Mouse (Mus musculus): Measurements from ENCODE around the gene Rerg. TPM values are rescaled to one million over a fixed set of nuclear protein-coding genes. Genes with fewer than 3 reads are reported as not detected.

Gene Rerg
- total RNA-seq, 1 experiment: 1.1 TPM

- TF ChIP-seq ZC3H11A (IDR thresholded peaks at IDR 0.05; ENCODE audit: borderline replicate concordance, low read depth, low read length) (no peak), ZNF384 (IDR thresholded peaks at IDR 0.05; ENCODE audit: low read depth, low read length) (no peak), HCFC1 (IDR thresholded peaks at IDR 0.05; ENCODE audit: borderline replicate concordance, insufficient read depth, low read length) (no peak), CHD2 (IDR thresholded peaks at IDR 0.05; ENCODE audit: low read depth, low read length) (no peak), MAFK (IDR thresholded peaks at IDR 0.05; ENCODE audit: insufficient read depth, low read depth, low read length) (no peak)
- in situ Hi-C loops (cut with MboI; ENCODE audit: low sequenced_read_pairs in 2 of 2, unreplicated experiment in 2 of 2): no loop called here
- Histone ChIP-seq H3K4me1 (ENCODE audit: control insufficient read depth in 2 of 2, insufficient read depth in 2 of 2, low read length in 2 of 2, poor library complexity in 1 of 2) (peaks cover 0 to 4% of the 10 kb centered on the region in 2 experiments; a peak in 3 of 4 replicates), H3K36me3 (ENCODE audit: control insufficient read depth, insufficient read depth, low read length, poor library complexity, severe bottlenecking) (no peaks in the 10 kb centered on the region), H3K9me3 (ENCODE audit: control insufficient read depth, insufficient read depth, low read depth, low read length) (no peaks in the 10 kb centered on the region), H3K4me3 (ENCODE audit: insufficient read depth in 1 of 2, low read depth in 1 of 2, low read length in 2 of 2, poor library complexity in 1 of 2, severe bottlenecking in 1 of 2) (no peak overlapping the region), H3K9ac (ENCODE audit: insufficient read depth, low read depth, low read length, poor library complexity, severe bottlenecking) (no peak overlapping the region), H3K27ac (ENCODE audit: insufficient read depth, low read depth, low read length, poor library complexity, severe bottlenecking) (no peak overlapping the region)
- no peak for DNase-seq (ENCODE audit: low read depth, low spot score)
Observed at GRCm38 (mm10) chr6:137138391-137138790, 31.9 kb downstream of the Rerg start.

- H3K36me3 ChIP-seq (ENCODE audit: control insufficient read depth, insufficient read depth, low read length, poor library complexity, severe bottlenecking): no peaks in the 10 kb centered on the region
- no peak overlapping the region for H3K4me3 ChIP-seq (ENCODE audit: insufficient read depth in 1 of 2, low read depth in 1 of 2, low read length in 2 of 2, poor library complexity in 1 of 2, severe bottlenecking in 1 of 2)
- TF ChIP-seq CHD2 (IDR thresholded peaks at IDR 0.05; ENCODE audit: low read depth, low read length): no peak
- no peak for TF ChIP-seq MAFK (IDR thresholded peaks at IDR 0.05; ENCODE audit: insufficient read depth, low read depth, low read length)
- TF ChIP-seq ZNF384 (IDR thresholded peaks at IDR 0.05; ENCODE audit: low read depth, low read length): no peak
- no peak for TF ChIP-seq ZC3H11A (IDR thresholded peaks at IDR 0.05; ENCODE audit: borderline replicate concordance, low read depth, low read length)
- TF ChIP-seq HCFC1 (IDR thresholded peaks at IDR 0.05; ENCODE audit: borderline replicate concordance, insufficient read depth, low read length): no peak
- DNase-seq (ENCODE audit: low read depth, low spot score): no peak
- no peaks in the 10 kb centered on the region for H3K9me3 ChIP-seq (ENCODE audit: control insufficient read depth, insufficient read depth, low read depth, low read length)
- H3K27ac ChIP-seq (ENCODE audit: insufficient read depth, low read depth, low read length, poor library complexity, severe bottlenecking): no peak overlapping the region
- no peak overlapping the region for H3K9ac ChIP-seq (ENCODE audit: insufficient read depth, low read depth, low read length, poor library complexity, severe bottlenecking)
- peaks cover 0 to 4% of the 10 kb centered on the region in 2 experiments; a peak in 2 of 4 replicates for H3K4me1 ChIP-seq (ENCODE audit: control insufficient read depth in 2 of 2, insufficient read depth in 2 of 2, low read length in 2 of 2, poor library complexity in 1 of 2)
- in situ Hi-C loops (cut with MboI; ENCODE audit: low sequenced_read_pairs in 2 of 2, unreplicated experiment in 2 of 2): no loop called here
Observed at GRCm38 (mm10) chr6:137136401-137136800, 33.9 kb downstream of the Rerg start.

DNA sequence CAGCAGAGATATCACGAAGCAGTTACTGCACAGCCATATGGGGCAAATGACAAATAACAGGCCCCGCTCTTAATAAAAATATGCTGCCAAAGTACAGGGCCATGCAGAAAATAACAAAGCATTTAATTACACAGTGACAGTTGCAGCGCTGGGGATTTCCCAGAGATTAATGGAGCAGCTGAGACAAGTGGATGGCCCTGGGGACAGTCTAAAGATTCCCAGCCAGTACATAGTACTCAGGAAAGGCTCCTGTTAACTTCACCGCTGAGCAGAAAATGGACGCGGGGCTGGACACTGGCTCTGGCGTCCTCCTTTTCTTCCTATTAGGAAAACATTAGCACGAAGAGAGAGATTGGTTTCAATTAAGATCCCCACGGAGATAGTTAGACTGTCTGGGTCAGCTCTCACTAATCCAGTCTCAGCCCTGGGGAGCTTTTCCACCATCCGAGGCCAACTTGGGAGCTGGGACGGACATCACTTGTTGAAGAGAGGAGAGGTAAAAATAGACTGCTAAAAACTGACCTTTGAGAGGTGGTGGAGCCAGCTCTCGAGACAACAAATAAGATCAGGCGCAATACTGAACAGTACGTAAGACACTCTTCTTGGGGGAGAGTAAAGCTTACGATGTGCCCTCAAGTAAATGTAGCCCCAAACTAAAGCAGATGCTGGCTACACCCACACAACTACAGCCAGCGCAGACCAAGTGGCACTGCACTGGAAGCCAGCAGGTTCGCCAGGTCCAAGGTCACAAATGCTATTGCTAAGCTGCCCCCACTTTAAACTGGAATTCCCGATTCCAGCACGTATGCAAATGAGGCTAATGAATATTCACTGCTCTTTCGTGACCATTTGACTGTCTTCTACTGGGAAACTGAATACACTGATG, 34.5 kb downstream of the Rerg start:
- H3K27ac ChIP-seq (ENCODE audit: insufficient read depth, low read depth, low read length, poor library complexity, severe bottlenecking): no peak overlapping the region
- DNase-seq (ENCODE audit: low read depth, low spot score): no peak
- no peak overlapping the region for H3K4me3 ChIP-seq (ENCODE audit: insufficient read depth in 1 of 2, low read depth in 1 of 2, low read length in 2 of 2, poor library complexity in 1 of 2, severe bottlenecking in 1 of 2)
- in situ Hi-C loops (cut with MboI; ENCODE audit: low sequenced_read_pairs in 2 of 2, unreplicated experiment in 2 of 2): no loop called here
- H3K9ac ChIP-seq (ENCODE audit: insufficient read depth, low read depth, low read length, poor library complexity, severe bottlenecking): no peak overlapping the region
- peaks cover 0 to 4% of the 10 kb centered on the region in 2 experiments; a peak in 2 of 4 replicates for H3K4me1 ChIP-seq (ENCODE audit: control insufficient read depth in 2 of 2, insufficient read depth in 2 of 2, low read length in 2 of 2, poor library complexity in 1 of 2)
- no peak for TF ChIP-seq ZNF384 (IDR thresholded peaks at IDR 0.05; ENCODE audit: low read depth, low read length)
- no peak for TF ChIP-seq HCFC1 (IDR thresholded peaks at IDR 0.05; ENCODE audit: borderline replicate concordance, insufficient read depth, low read length)
- no peak for TF ChIP-seq CHD2 (IDR thresholded peaks at IDR 0.05; ENCODE audit: low read depth, low read length)
- TF ChIP-seq MAFK (IDR thresholded peaks at IDR 0.05; ENCODE audit: insufficient read depth, low read depth, low read length): no peak
- no peak for TF ChIP-seq ZC3H11A (IDR thresholded peaks at IDR 0.05; ENCODE audit: borderline replicate concordance, low read depth, low read length)
- H3K36me3 ChIP-seq (ENCODE audit: control insufficient read depth, insufficient read depth, low read length, poor library complexity, severe bottlenecking): no peaks in the 10 kb centered on the region
- no peaks in the 10 kb centered on the region for H3K9me3 ChIP-seq (ENCODE audit: control insufficient read depth, insufficient read depth, low read depth, low read length)

GRCm38 (mm10) chr6:137131794-137132193, 38.5 kb downstream of the Rerg start:
- Histone ChIP-seq H3K4me3 (ENCODE audit: insufficient read depth in 1 of 2, low read depth in 1 of 2, low read length in 2 of 2, poor library complexity in 1 of 2, severe bottlenecking in 1 of 2) (no peak overlapping the region), H3K9me3 (ENCODE audit: control insufficient read depth, insufficient read depth, low read depth, low read length) (no peaks in the 10 kb centered on the region), H3K4me1 (ENCODE audit: control insufficient read depth in 2 of 2, insufficient read depth in 2 of 2, low read length in 2 of 2, poor library complexity in 1 of 2) (peaks cover 0 to 4% of the 10 kb centered on the region in 2 experiments; a peak in 2 of 4 replicates), H3K27ac (ENCODE audit: insufficient read depth, low read depth, low read length, poor library complexity, severe bottlenecking) (no peak overlapping the region), H3K9ac (ENCODE audit: insufficient read depth, low read depth, low read length, poor library complexity, severe bottlenecking) (no peak overlapping the region), H3K36me3 (ENCODE audit: control insufficient read depth, insufficient read depth, low read length, poor library complexity, severe bottlenecking) (no peaks in the 10 kb centered on the region)
- no peak for TF ChIP-seq ZNF384 (IDR thresholded peaks at IDR 0.05; ENCODE audit: low read depth, low read length)
- no peak for TF ChIP-seq HCFC1 (IDR thresholded peaks at IDR 0.05; ENCODE audit: borderline replicate concordance, insufficient read depth, low read length)
- TF ChIP-seq CHD2 (IDR thresholded peaks at IDR 0.05; ENCODE audit: low read depth, low read length): no peak
- TF ChIP-seq ZC3H11A (IDR thresholded peaks at IDR 0.05; ENCODE audit: borderline replicate concordance, low read depth, low read length): no peak
- no peak for TF ChIP-seq MAFK (IDR thresholded peaks at IDR 0.05; ENCODE audit: insufficient read depth, low read depth, low read length)
- no peak for DNase-seq (ENCODE audit: low read depth, low spot score)
- in situ Hi-C loops (cut with MboI; ENCODE audit: low sequenced_read_pairs in 2 of 2, unreplicated experiment in 2 of 2): no loop called here
